Mouse (Mus musculus): ENCODE measurements at regions not wholly inside any gene's neighbourhood (a gene's known extent, or its start where the extent isn't known, plus 50 kb on each side); places are given as distances from the start of the nearest gene placed in this dataset.
A peak's percentile ranks its signal among the peaks of the same experiment; 100 is the strongest.

DNA sequence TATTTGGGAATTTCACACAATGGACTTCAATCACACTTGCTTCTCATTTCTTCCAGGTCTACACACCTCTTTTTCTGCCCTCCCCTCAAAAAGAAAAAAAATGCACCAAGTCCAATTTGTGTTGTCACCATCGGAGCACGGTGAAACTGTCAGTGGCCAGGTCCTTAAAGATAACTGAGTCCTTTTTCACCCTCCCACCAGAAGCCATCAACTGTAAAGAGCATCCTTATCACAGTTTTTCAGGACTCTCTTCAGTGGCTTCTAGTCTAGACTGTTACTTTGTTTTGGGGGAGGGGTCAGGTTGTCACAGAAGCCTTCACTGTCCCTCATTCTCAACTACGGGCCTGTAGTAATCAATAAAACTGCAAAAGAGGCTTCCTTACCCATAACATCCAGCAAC is 91.5 kb upstream of the Zdhhc15 start:
- DNase-seq (ENCODE audit: low read depth, low spot score), result no peak

DNA sequence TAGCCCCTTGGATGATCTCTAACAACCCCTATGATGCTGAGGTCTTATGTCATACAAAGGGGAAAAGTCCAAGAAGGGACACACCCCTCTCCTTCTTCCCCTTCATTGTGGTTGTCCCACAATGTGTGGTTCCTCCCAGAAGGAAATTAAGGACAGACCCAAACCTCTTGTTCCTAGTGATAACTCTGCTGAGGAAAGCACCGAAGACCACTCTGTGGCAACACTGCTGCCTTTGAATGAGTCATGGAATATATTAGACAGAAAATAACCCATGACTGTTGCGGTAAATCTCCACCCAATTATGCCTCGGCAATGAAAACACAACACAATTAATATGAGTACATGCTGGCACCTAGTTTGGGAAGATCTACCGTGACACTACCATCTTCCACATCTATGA is 89.4 kb upstream of the Zdhhc15 start:
- no peak for DNase-seq (ENCODE audit: low read depth, low spot score)

DNA sequence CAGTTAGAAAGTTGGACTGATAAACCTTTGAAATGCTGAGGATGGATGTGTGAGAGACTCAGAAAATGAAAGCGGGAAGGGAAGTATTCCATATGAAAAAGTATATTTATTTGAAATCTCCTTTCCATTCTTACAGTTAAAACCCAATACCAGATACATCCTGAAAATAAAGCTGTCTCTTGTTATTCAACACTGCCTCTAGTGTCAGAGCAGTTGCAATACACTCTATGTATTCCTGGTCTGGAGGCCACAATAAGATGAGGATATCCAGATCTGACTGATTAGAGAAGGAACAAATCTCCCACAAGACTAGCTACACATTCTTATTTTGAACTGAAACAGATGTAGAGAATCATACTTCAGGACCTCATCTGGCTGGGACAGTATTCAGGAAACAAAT is 78.5 kb upstream of the Zdhhc15 start:
- DNase-seq (ENCODE audit: low read depth, low spot score), result peak; percentile 2

Measured in brain, adult 2 months (tissue).